Mouse (Mus musculus) forebrain, embryonic 12.5 days (tissue): Measurements from ENCODE around the gene Mical2. TPM values are rescaled to one million over a fixed set of nuclear protein-coding genes. Genes with fewer than 3 reads are reported as not detected.

ENCODE experiments used
- ATAC-seq: fragments of 200-750 bp; cut with Nextera tagmentation; 2 replicates; pipeline ENCODE4 v1.8.0; 2017; ENCODE audit warnings: moderate TSS enrichment; ENCODE audit not compliant: low FRiP score
- H3K27ac ChIP-seq: fragments of 300-500 bp; sonication (generic); 2 replicates; pipeline ENCODE4 v1.5.1; 2016; ENCODE audit warnings: mild to moderate bottlenecking
- H3K27me3 ChIP-seq: fragments of 300-500 bp; sonication (generic); 2 replicates; pipeline ENCODE4 v1.6.1; 2016; ENCODE audit warnings: mild to moderate bottlenecking
- H3K36me3 ChIP-seq: fragments of 300-500 bp; sonication (generic); replicated peaks from 2 replicates; pipeline ENCODE4 v1.6.1; 2016; ENCODE audit warnings: mild to moderate bottlenecking
- H3K4me1 ChIP-seq: fragments of 300-500 bp; sonication (generic); 2 replicates; pipeline ENCODE4 v1.6.1; 2016
- H3K4me2 ChIP-seq: fragments of 300-500 bp; sonication (generic); 2 replicates; pipeline ENCODE4 v1.6.1; 2016; ENCODE audit warnings: mild to moderate bottlenecking, moderate library complexity
- H3K4me3 ChIP-seq: fragments of 300-500 bp; sonication (generic); replicated peaks from 2 replicates; pipeline ENCODE4 v1.5.1; 2016; ENCODE audit warnings: mild to moderate bottlenecking
- H3K9ac ChIP-seq: fragments of 300-500 bp; sonication (generic); 2 replicates; pipeline ENCODE4 v1.6.1; 2016; ENCODE audit warnings: mild to moderate bottlenecking
- H3K9me3 ChIP-seq: fragments of 300-500 bp; sonication (generic); 2 replicates; pipeline ENCODE4 v1.6.1; 2016
- WGBS: fragments of 180-500 bp; shearing (Covaris S2); methylation state at CpG from one replicate; pipeline ENCODE4 v1.1.7; 2016; 5-methylcytosine and 5-hydroxymethylcytosine counted together
- polyA plus RNA-seq: library from polyadenylated mRNA; unstranded; fragments of >200 nt; fragmentation: Nextera tagmentation; extraction: Ambion mirVana; gene quantifications from 2 replicates; pipeline ENCODE4 v1.2.1, GENCODE M21; 2016

Gene Mical2
- polyA plus RNA-seq, 1 experiment from 2014 or later, result 2.3 TPM

- Histone ChIP-seq H3K36me3 (no peaks in the 10 kb centered on the region), H3K27ac (no peak overlapping the region), H3K4me1 (peaks cover 11% of the 10 kb centered on the region), H3K27me3 (0 out of 2 replicates have a peak, but pooled peaks cover 3% of the 10 kb centered on the region), H3K9me3 (no peaks in the 10 kb centered on the region), H3K9ac (no peak overlapping the region), H3K4me3 (no peak overlapping the region), H3K4me2 (no peak overlapping the region)
- 90% methylated on average over 3 of the region's 3 CpGs for WGBS
- ATAC-seq, result no peak
Observed at GRCm38 (mm10) chr7:112359594-112359993, 133.9 kb downstream of the Mical2 start.

GRCm38 (mm10) chr7:112362574-112363200, 137.0 kb downstream of the Mical2 start:
- H3K4me1 ChIP-seq, result no peaks in the 10 kb centered on the region
- H3K27ac ChIP-seq, result no peak overlapping the region
- H3K4me3 ChIP-seq, result no peak overlapping the region
- no peak overlapping the region for H3K4me2 ChIP-seq
- no peak for ATAC-seq
- no peaks in the 10 kb centered on the region for H3K36me3 ChIP-seq
- no peaks in the 10 kb centered on the region for H3K9me3 ChIP-seq
- H3K27me3 ChIP-seq, result 0 out of 2 replicates have a peak, but pooled peaks cover 3% of the 10 kb centered on the region
- WGBS, result 75% methylated on average over 7 of the region's 7 CpGs
- H3K9ac ChIP-seq, result no peak overlapping the region

GRCm38 (mm10) chr7:112365864-112366263, 140.2 kb downstream of the Mical2 start:
- Histone ChIP-seq H3K4me2 (no peak overlapping the region), H3K9me3 (no peaks in the 10 kb centered on the region), H3K27ac (no peak overlapping the region), H3K4me1 (no peaks in the 10 kb centered on the region), H3K36me3 (no peaks in the 10 kb centered on the region), H3K27me3 (0 out of 2 replicates have a peak, but pooled peaks cover 3% of the 10 kb centered on the region), H3K4me3 (no peak overlapping the region), H3K9ac (no peak overlapping the region)
- WGBS, result 82% methylated on average over 3 of the region's 3 CpGs
- ATAC-seq, result no peak

GRCm38 (mm10) chr7:112369046-112369445, 143.4 kb downstream of the Mical2 start:
- Histone ChIP-seq H3K4me2 (no peak overlapping the region), H3K27me3 (no peaks in the 10 kb centered on the region), H3K9ac (no peak overlapping the region), H3K4me3 (no peak overlapping the region), H3K27ac (no peak overlapping the region), H3K4me1 (no peaks in the 10 kb centered on the region), H3K36me3 (no peaks in the 10 kb centered on the region), H3K9me3 (no peaks in the 10 kb centered on the region)
- peak; percentile 74 for ATAC-seq
- 25% methylated on average over 2 of the region's 2 CpGs for WGBS

- no peak overlapping the region for H3K4me2 ChIP-seq
- H3K9me3 ChIP-seq, result no peaks in the 10 kb centered on the region
- H3K4me1 ChIP-seq, result no peaks in the 10 kb centered on the region
- ATAC-seq, result no peak
- H3K36me3 ChIP-seq, result no peaks in the 10 kb centered on the region
- WGBS, result 90% methylated on average over 3 of the region's 3 CpGs
- no peak overlapping the region for H3K9ac ChIP-seq
- H3K27ac ChIP-seq, result no peak overlapping the region
- no peak overlapping the region for H3K4me3 ChIP-seq
- H3K27me3 ChIP-seq, result peaks cover under 1% of the 10 kb centered on the region; the same call in 1 of the 2 replicates
Observed at GRCm38 (mm10) chr7:112369977-112370376, 144.3 kb downstream of the Mical2 start.

- ATAC-seq, result no peak
- WGBS, result 83% methylated on average over 2 of the region's 2 CpGs
- no peak overlapping the region for H3K27ac ChIP-seq
Observed at GRCm38 (mm10) chr7:112371387-112371786, 145.7 kb downstream of the Mical2 start.

GRCm38 (mm10) chr7:112374035-112374434, 148.4 kb downstream of the Mical2 start:
- Histone ChIP-seq H3K9me3 (no peaks in the 10 kb centered on the region), H3K27me3 (peaks cover 17% of the 10 kb centered on the region; the same call in 1 of the 2 replicates), H3K4me2 (no peak overlapping the region), H3K27ac (no peak overlapping the region), H3K4me3 (no peak overlapping the region), H3K4me1 (no peaks in the 10 kb centered on the region), H3K36me3 (no peaks in the 10 kb centered on the region), H3K9ac (no peak overlapping the region)
- WGBS, result 91% methylated on average over 5 of the region's 5 CpGs
- ATAC-seq, result no peak

More at GRCm38 (mm10) chr7:112371387-112371786, 145.7 kb downstream of the Mical2 start:
- Histone ChIP-seq H3K4me2 (no peak overlapping the region), H3K4me3 (no peak overlapping the region), H3K9ac (no peak overlapping the region), H3K36me3 (no peaks in the 10 kb centered on the region), H3K27me3 (peaks cover 8% of the 10 kb centered on the region; the same call in 1 of the 2 replicates), H3K9me3 (no peaks in the 10 kb centered on the region), H3K4me1 (no peaks in the 10 kb centered on the region)

DNA sequence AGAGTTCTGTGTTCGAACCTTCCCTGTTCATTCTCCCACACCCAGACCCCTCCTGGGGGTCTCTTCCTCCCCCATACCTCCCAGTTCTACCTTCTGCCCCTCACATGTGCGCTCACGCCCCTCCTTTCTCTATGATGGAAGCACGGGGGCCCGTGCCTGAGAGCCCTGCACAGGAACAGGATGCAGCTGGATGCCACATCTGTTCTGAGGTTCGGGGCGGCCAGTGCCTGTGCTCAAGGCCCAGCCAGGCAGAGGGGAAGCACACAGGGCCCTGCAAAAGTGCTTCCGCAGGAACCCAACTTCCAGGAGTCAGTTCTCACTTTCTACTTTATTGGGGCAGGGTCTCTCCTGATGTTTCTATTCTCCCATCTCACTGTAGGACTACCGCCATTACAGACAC, 149.4 kb downstream of the Mical2 start:
- no peak for ATAC-seq
- H3K9ac ChIP-seq, result no peak overlapping the region
- peaks cover 17% of the 10 kb centered on the region; the same call in 1 of the 2 replicates for H3K27me3 ChIP-seq
- WGBS, result 81% methylated on average over 9 of the region's 9 CpGs
- no peaks in the 10 kb centered on the region for H3K4me1 ChIP-seq
- H3K36me3 ChIP-seq, result no peaks in the 10 kb centered on the region
- H3K4me3 ChIP-seq, result no peak overlapping the region
- H3K4me2 ChIP-seq, result no peak overlapping the region
- H3K9me3 ChIP-seq, result no peaks in the 10 kb centered on the region
- no peak overlapping the region for H3K27ac ChIP-seq

DNA sequence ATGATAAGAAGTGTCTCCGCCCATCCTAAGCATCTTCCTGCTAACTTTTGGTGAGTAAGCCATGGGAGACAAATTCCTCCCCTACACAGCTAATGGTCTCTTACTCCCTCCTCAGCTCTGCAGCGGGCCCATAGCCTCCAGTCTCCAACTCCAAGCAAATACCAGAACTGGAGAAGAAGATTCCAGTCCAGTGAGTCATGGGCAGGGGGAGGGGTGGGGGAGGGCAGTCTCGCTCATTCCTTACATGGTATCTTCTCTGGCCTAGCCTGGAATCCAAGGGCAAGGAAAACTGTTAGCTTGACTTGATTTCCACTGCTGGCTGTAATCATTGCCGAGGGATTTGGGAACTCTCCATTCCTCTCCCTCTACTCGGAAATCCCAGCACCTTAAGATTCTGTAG, 150.2 kb downstream of the Mical2 start:
- Histone ChIP-seq H3K27me3 (peaks cover 17% of the 10 kb centered on the region; the same call in 1 of the 2 replicates), H3K9ac (no peak overlapping the region), H3K36me3 (no peaks in the 10 kb centered on the region), H3K4me3 (no peak overlapping the region), H3K4me2 (no peak overlapping the region), H3K9me3 (no peaks in the 10 kb centered on the region), H3K27ac (no peak overlapping the region), H3K4me1 (no peaks in the 10 kb centered on the region)
- no peak for ATAC-seq
- 63% methylated on average over 5 of the region's 5 CpGs for WGBS

DNA sequence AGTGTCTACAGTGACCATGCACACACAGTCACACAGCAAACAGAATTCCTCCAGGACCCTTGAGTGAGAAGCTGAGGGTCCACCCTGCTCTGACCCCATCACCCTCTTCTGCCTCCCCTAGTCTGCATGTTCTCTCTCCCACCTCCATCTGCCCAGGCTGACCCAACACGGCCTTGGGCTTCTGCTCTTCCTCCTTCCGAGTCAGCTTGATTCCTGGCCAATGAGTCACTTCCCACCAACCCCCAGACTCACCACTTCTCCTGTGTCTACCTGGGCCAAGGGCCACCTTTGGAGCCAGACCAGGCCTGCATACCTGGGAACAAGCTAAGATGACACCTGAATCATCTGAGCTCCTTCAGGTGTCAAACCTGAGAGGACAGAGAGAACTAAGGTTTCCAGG, 151.0 kb downstream of the Mical2 start:
- Histone ChIP-seq H3K4me1 (no peaks in the 10 kb centered on the region), H3K4me3 (no peak overlapping the region), H3K27me3 (peaks cover 17% of the 10 kb centered on the region; the same call in 1 of the 2 replicates), H3K9ac (no peak overlapping the region), H3K27ac (no peak overlapping the region), H3K9me3 (no peaks in the 10 kb centered on the region), H3K36me3 (no peaks in the 10 kb centered on the region), H3K4me2 (no peak overlapping the region)
- WGBS, result 85% methylated on average over 2 of the region's 2 CpGs
- ATAC-seq, result no peak

- WGBS, result 36% methylated on average over 8 of the region's 8 CpGs
Observed at GRCm38 (mm10) chr7:112377314-112377713, 151.7 kb downstream of the Mical2 start.

GRCm38 (mm10) chr7:112378056-112378455, 152.4 kb downstream of the Mical2 start:
- Histone ChIP-seq H3K36me3 (no peaks in the 10 kb centered on the region), H3K4me1 (no peaks in the 10 kb centered on the region), H3K27me3 (peaks cover 17% of the 10 kb centered on the region; the same call in 1 of the 2 replicates), H3K4me2 (no peak overlapping the region), H3K9me3 (no peaks in the 10 kb centered on the region), H3K27ac (no peak overlapping the region), H3K4me3 (no peak overlapping the region), H3K9ac (no peak overlapping the region)
- WGBS, result 90% methylated on average over 5 of the region's 5 CpGs
- no peak for ATAC-seq

More at GRCm38 (mm10) chr7:112377314-112377713, 151.7 kb downstream of the Mical2 start:
- Histone ChIP-seq H3K27ac (no peak overlapping the region), H3K9me3 (no peaks in the 10 kb centered on the region), H3K4me3 (no peak overlapping the region), H3K4me1 (no peaks in the 10 kb centered on the region), H3K4me2 (no peak overlapping the region), H3K9ac (no peak overlapping the region), H3K27me3 (peaks cover 17% of the 10 kb centered on the region; the same call in 1 of the 2 replicates), H3K36me3 (no peaks in the 10 kb centered on the region)
- peak; percentile 74 for ATAC-seq

DNA sequence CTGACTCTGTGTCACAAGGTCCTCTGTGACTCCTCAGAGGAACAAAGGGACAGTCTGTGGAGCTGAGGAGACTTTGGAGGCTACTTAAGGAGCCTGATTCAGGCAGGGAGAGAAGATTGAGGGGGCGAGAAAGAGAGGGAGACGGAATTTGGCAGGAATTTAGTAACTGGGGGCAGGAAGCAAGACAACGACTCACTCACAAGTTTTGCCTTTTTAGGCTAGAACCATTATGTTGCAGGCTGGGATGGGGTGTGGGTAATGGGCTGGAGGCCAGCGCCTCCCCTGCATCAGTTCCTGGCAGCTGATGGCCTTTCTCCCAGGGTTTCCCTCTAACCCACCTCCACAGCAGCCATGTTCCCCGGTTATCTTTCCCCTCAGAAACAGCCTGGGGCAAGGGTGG, 152.8 kb downstream of the Mical2 start:
- Histone ChIP-seq H3K4me2 (no peak overlapping the region), H3K4me3 (no peak overlapping the region), H3K27ac (no peak overlapping the region), H3K27me3 (peaks cover 17% of the 10 kb centered on the region; the same call in 1 of the 2 replicates), H3K4me1 (no peaks in the 10 kb centered on the region), H3K9ac (no peak overlapping the region), H3K36me3 (no peaks in the 10 kb centered on the region), H3K9me3 (no peaks in the 10 kb centered on the region)
- 87% methylated on average over 5 of the region's 5 CpGs for WGBS
- no peak for ATAC-seq
